Mouse (Mus musculus) lung, embryonic 16.5 days (tissue): ENCODE measurements around the gene Gtsf1l. TPM values are rescaled to one million over a fixed set of nuclear protein-coding genes. Genes with fewer than 3 reads are reported as not detected.
A peak's percentile ranks its signal among the peaks of the same experiment; 100 is the strongest.
"Not testable (repeated sequence)": the region's sequence is repeated elsewhere in the genome, so short reads cannot be mapped to it uniquely, and the experiment has no call there.

ENCODE experiments used
- ATAC-seq: fragments of 200-750 bp; cut with Nextera tagmentation; 2 replicates; pipeline ENCODE4 v1.8.0; 2017; ENCODE audit warnings: low read depth, mild to moderate bottlenecking, moderate library complexity
- H3K27ac ChIP-seq: fragments of 300-500 bp; sonication (generic); 2 replicates; pipeline ENCODE4 v1.5.1; 2014; ENCODE audit warnings: mild to moderate bottlenecking, control low read depth, low read length
- H3K27me3 ChIP-seq: fragments of 300-500 bp; sonication (generic); 2 replicates; pipeline ENCODE4 v1.6.1; 2014; ENCODE audit warnings: low read depth, low read length, mixed read lengths; ENCODE audit not compliant: control insufficient read depth, insufficient read depth
- H3K36me3 ChIP-seq: fragments of 300-500 bp; sonication (generic); 2 replicates; pipeline ENCODE4 v1.6.1; 2014; ENCODE audit warnings: low read length; ENCODE audit not compliant: control insufficient read depth, insufficient read depth
- H3K4me1 ChIP-seq: fragments of 300-500 bp; sonication (generic); replicated peaks from 2 replicates; pipeline ENCODE4 v1.6.1; 2014; ENCODE audit warnings: low read length, mixed read lengths; ENCODE audit not compliant: control insufficient read depth, insufficient read depth
- H3K4me2 ChIP-seq: fragments of 300-500 bp; sonication (generic); 2 replicates; pipeline ENCODE4 v1.6.1; 2014; ENCODE audit warnings: low read depth, low read length, control low read depth
- H3K4me3 ChIP-seq: fragments of 300-500 bp; sonication (generic); 2 replicates; pipeline ENCODE4 v1.5.1; 2014; ENCODE audit warnings: mild to moderate bottlenecking, low read length, control low read depth
- H3K9ac ChIP-seq: fragments of 300-500 bp; sonication (generic); 2 replicates; pipeline ENCODE4 v1.6.1; 2014; ENCODE audit warnings: low read length, control low read depth
- H3K9me3 ChIP-seq: fragments of 300-500 bp; sonication (generic); 2 replicates; pipeline ENCODE4 v1.6.1; 2016; ENCODE audit warnings: low read length; ENCODE audit not compliant: control insufficient read depth
- WGBS: fragments of 180-500 bp; shearing (Covaris S2); extraction: QIAGEN DNeasy Blood & Tissue Kit; methylation state at CpG from one replicate; pipeline ENCODE4 v1.1.7; 2014; 5-methylcytosine and 5-hydroxymethylcytosine counted together
- polyA plus RNA-seq: library from polyadenylated mRNA; unstranded; fragments of >200 nt; fragmentation: Nextera tagmentation; extraction: Ambion mirVana; gene quantifications from 2 replicates; pipeline ENCODE4 v1.2.1, GENCODE M21; 2015

The Gtsf1l gene
- polyA plus RNA-seq, 1 experiment from 2014 or later: 0.19 TPM

- Histone ChIP-seq H3K4me2 (no peak overlapping the region), H3K4me1 (peaks cover 14% of the 10 kb centered on the region), H3K27me3 (no peaks in the 10 kb centered on the region), H3K27ac (no peak overlapping the region), H3K4me3 (no peak overlapping the region), H3K36me3 (peaks cover 4% of the 10 kb centered on the region; the same call in 1 of the 2 replicates), H3K9ac (no peak overlapping the region), H3K9me3 (no peaks in the 10 kb centered on the region)
- WGBS: 82% methylated on average over 6 of the region's 6 CpGs
- no peak for ATAC-seq
Measured at GRCm38 (mm10) chr2:163060630-163061029, 27.0 kb downstream of the Gtsf1l start.

- H3K27me3 ChIP-seq, H3K4me3 ChIP-seq, H3K9ac ChIP-seq, H3K9me3 ChIP-seq, H3K36me3 ChIP-seq, H3K4me2 ChIP-seq, ATAC-seq, H3K27ac ChIP-seq: not testable (repeated sequence)
- H3K4me1 ChIP-seq: peaks cover 21% of the 10 kb centered on the region
- 94% methylated on average over 6 of the region's 7 CpGs for WGBS
Measured at GRCm38 (mm10) chr2:163058981-163059380, 28.7 kb downstream of the Gtsf1l start.

- Histone ChIP-seq H3K9ac (0 out of 2 replicates have a peak overlapping the region, but pooled peaks have one; percentile 15), H3K27me3 (no peaks in the 10 kb centered on the region), H3K4me3 (no peak overlapping the region), H3K4me1 (peaks cover 24% of the 10 kb centered on the region), H3K4me2 (peak overlapping the region; percentile 18; the same call in 1 of the 2 replicates), H3K36me3 (no peaks in the 10 kb centered on the region), H3K27ac (no peak overlapping the region), H3K9me3 (no peaks in the 10 kb centered on the region)
- 67% methylated on average over 9 of the region's 9 CpGs for WGBS
- ATAC-seq: no peak
Measured at GRCm38 (mm10) chr2:163056584-163056983, 31.1 kb downstream of the Gtsf1l start.

GRCm38 (mm10) chr2:163055715-163056114 is 31.9 kb downstream of the Gtsf1l start:
- Histone ChIP-seq H3K9ac (peak overlapping the region; percentile 79), H3K4me2 (peak overlapping the region; percentile 99), H3K27ac (no peak overlapping the region), H3K27me3 (no peaks in the 10 kb centered on the region), H3K9me3 (no peaks in the 10 kb centered on the region), H3K4me3 (peak overlapping the region; percentile 82), H3K4me1 (peaks cover 24% of the 10 kb centered on the region), H3K36me3 (no peaks in the 10 kb centered on the region)
- ATAC-seq: no peak
- WGBS: 12% methylated on average over 5 of the region's 5 CpGs

GRCm38 (mm10) chr2:163054891-163055494 is 32.7 kb downstream of the Gtsf1l start:
- ATAC-seq: peak; percentile 15
- peak overlapping the region; percentile 79 for H3K9ac ChIP-seq
- H3K4me1 ChIP-seq: peaks cover 24% of the 10 kb centered on the region
- no peaks in the 10 kb centered on the region for H3K27me3 ChIP-seq
- 0% methylated on average over 28 of the region's 38 CpGs for WGBS
- H3K27ac ChIP-seq: no peak overlapping the region
- H3K9me3 ChIP-seq: no peaks in the 10 kb centered on the region
- H3K36me3 ChIP-seq: no peaks in the 10 kb centered on the region
- peak overlapping the region; percentile 82 for H3K4me3 ChIP-seq
- H3K4me2 ChIP-seq: peak overlapping the region; percentile 99

- H3K4me3 ChIP-seq: peak within 1 kb of the TSS; percentile 82
- peak within 1 kb of the TSS; percentile 79 for H3K9ac ChIP-seq
- WGBS: under 1% methylated on average over 47 of the region's 48 CpGs
- no peaks in the 10 kb centered on the region for H3K36me3 ChIP-seq
- H3K9me3 ChIP-seq: no peaks in the 10 kb centered on the region
- peak; percentile 100 for ATAC-seq
- no peaks in the 10 kb centered on the region for H3K27me3 ChIP-seq
- H3K4me1 ChIP-seq: peaks cover 24% of the 10 kb centered on the region
- no peak within 1 kb of the TSS for H3K27ac ChIP-seq
- H3K4me2 ChIP-seq: peak within 1 kb of the TSS; percentile 99
Measured at GRCm38 (mm10) chr2:163054335-163054840, 33.3 kb downstream of the Gtsf1l start, which contains the start of gene Mybl2. Gene Mybl2, plus strand, starts transcription at chr2:163054687.

GRCm38 (mm10) chr2:163052826-163053225 is 34.8 kb downstream of the Gtsf1l start:
- Histone ChIP-seq H3K4me2 (no peak overlapping the region), H3K27me3 (no peaks in the 10 kb centered on the region), H3K27ac (no peak overlapping the region), H3K4me3 (no peak overlapping the region), H3K4me1 (peaks cover 24% of the 10 kb centered on the region), H3K9ac (no peak overlapping the region), H3K9me3 (no peaks in the 10 kb centered on the region), H3K36me3 (no peaks in the 10 kb centered on the region)
- no peak for ATAC-seq
- 76% methylated on average over 4 of the region's 4 CpGs for WGBS

- Histone ChIP-seq H3K4me1 (peaks cover 24% of the 10 kb centered on the region), H3K4me2 (no peak overlapping the region), H3K27me3 (no peaks in the 10 kb centered on the region), H3K27ac (no peak overlapping the region), H3K9me3 (no peaks in the 10 kb centered on the region), H3K4me3 (no peak overlapping the region), H3K36me3 (peaks cover 1% of the 10 kb centered on the region), H3K9ac (no peak overlapping the region)
- WGBS: 28% methylated on average over 4 of the region's 4 CpGs
- no peak for ATAC-seq
Measured at GRCm38 (mm10) chr2:163052101-163052500, 35.6 kb downstream of the Gtsf1l start.

- Histone ChIP-seq H3K4me3 (no peak overlapping the region), H3K9me3 (no peaks in the 10 kb centered on the region), H3K4me2 (no peak overlapping the region), H3K27me3 (no peaks in the 10 kb centered on the region), H3K27ac (no peak overlapping the region), H3K36me3 (peaks cover 5% of the 10 kb centered on the region), H3K4me1 (peaks cover 20% of the 10 kb centered on the region), H3K9ac (no peak overlapping the region)
- no peak for ATAC-seq
- 71% methylated on average over 1 of the region's 1 CpGs for WGBS
Measured at GRCm38 (mm10) chr2:163051691-163052090, 36.0 kb downstream of the Gtsf1l start.
